Mouse (Mus musculus): ENCODE data around the gene Ufc1. TPM values are rescaled to one million over a fixed set of nuclear protein-coding genes. Genes with fewer than 3 reads are reported as not detected.

Gene Ufc1
- polyA plus RNA-seq, 1 experiment from 2014 or later = 85.0 TPM

- H3K27me3 ChIP-seq = no peaks in the 10 kb centered on the region
- peak overlapping the region; percentile 78; the same call in 1 of the 2 replicates for H3K4me3 ChIP-seq
- H3K27ac ChIP-seq = no peak overlapping the region
- H3K4me2 ChIP-seq = 0 out of 2 replicates have a peak overlapping the region, but pooled peaks have one; percentile 86
- WGBS = 90% methylated on average over 14 of the region's 14 CpGs
- H3K36me3 ChIP-seq = peaks cover 42% of the 10 kb centered on the region
- H3K9me3 ChIP-seq (replicated peaks) = no peaks in the 10 kb centered on the region
- peaks cover 19% of the 10 kb centered on the region for H3K4me1 ChIP-seq (replicated peaks)
- H3K9ac ChIP-seq = no peak overlapping the region
- ATAC-seq (replicated peaks; ENCODE audit: insufficient number of reproducible peaks, insufficient read depth, low FRiP score, low read depth) = no peak
Measured at GRCm38 (mm10) chr1:171279012-171279705, 15.7 kb downstream of the Ufc1 start.

GRCm38 (mm10) chr1:171278436-171278835, 16.4 kb downstream of the Ufc1 start:
- Histone ChIP-seq H3K9ac (no peak overlapping the region), H3K9me3 (replicated peaks) (no peaks in the 10 kb centered on the region), H3K4me2 (no peak overlapping the region), H3K4me3 (no peak overlapping the region), H3K27me3 (no peaks in the 10 kb centered on the region), H3K27ac (no peak overlapping the region), H3K4me1 (replicated peaks) (peaks cover 19% of the 10 kb centered on the region), H3K36me3 (peaks cover 43% of the 10 kb centered on the region)
- 92% methylated on average over 8 of the region's 8 CpGs for WGBS
- ATAC-seq (replicated peaks; ENCODE audit: insufficient number of reproducible peaks, insufficient read depth, low FRiP score, low read depth) = no peak

DNA sequence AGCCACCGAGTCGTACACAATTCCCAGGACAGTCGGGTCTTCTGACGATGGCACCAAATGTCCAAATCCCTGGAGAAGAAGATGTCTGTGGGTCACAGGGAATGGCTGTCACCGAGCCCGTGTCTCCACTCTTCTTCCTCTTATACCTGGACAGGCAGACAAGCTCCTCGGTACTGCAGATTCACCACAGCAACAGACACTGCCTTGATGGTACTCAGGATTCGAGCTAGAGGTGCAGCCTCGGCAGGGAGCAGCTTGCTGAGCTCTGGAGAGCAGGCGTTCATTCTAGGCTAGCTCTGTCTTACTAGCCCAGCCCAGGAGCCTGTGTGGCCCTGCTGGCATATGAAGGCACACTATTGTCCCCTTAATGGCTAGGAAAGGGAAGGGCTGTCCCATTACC, 17.1 kb downstream of the Ufc1 start:
- H3K4me1 ChIP-seq (replicated peaks) = peaks cover 19% of the 10 kb centered on the region

DNA sequence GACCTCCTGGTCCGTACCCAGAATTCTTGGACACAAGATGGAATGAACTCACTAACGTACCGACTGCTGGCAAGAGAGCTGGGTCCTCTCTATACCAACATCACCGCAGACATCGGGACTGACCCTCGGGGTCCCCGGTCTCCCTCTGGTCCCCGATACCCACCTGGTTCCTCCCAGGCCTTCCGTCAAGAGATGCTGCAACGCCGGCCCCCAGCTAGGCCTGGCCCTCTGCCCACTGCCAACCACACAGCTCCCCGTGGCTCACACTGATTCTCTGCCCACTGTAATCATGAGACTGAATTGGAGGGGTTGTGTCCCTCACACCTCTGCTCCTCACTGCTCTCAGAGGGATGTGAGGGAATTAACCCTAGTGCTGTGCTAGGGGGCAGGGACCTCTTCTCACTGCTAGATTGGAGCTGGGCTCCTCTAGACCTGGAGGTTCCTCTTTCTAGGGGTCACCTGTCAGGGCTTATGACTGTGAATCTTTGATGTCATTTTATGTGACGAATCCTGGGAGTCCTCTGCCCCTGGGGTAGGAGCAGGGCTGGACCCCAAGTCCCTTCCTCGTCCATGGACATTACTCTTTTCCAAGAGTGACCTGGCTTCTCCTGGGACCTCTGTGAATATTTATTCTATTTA, 18.6 kb downstream of the Ufc1 start:
- no peak for ATAC-seq (replicated peaks; ENCODE audit: insufficient number of reproducible peaks, insufficient read depth, low FRiP score, low read depth)
- Histone ChIP-seq H3K27ac (no peak overlapping the region), H3K4me2 (no peak overlapping the region), H3K9me3 (replicated peaks) (no peaks in the 10 kb centered on the region), H3K27me3 (no peaks in the 10 kb centered on the region), H3K4me3 (no peak overlapping the region), H3K9ac (no peak overlapping the region), H3K36me3 (peaks cover 54% of the 10 kb centered on the region), H3K4me1 (replicated peaks) (peaks cover 15% of the 10 kb centered on the region)
- 87% methylated on average over 14 of the region's 14 CpGs for WGBS

More for the DNA sequence above, 17.1 kb downstream of the Ufc1 start:
- Histone ChIP-seq H3K36me3 (peaks cover 48% of the 10 kb centered on the region), H3K4me3 (no peak overlapping the region), H3K9me3 (replicated peaks) (no peaks in the 10 kb centered on the region), H3K27me3 (no peaks in the 10 kb centered on the region), H3K27ac (no peak overlapping the region), H3K4me2 (no peak overlapping the region), H3K9ac (no peak overlapping the region)
- ATAC-seq (replicated peaks; ENCODE audit: insufficient number of reproducible peaks, insufficient read depth, low FRiP score, low read depth) = no peak
- WGBS = 83% methylated on average over 10 of the region's 10 CpGs

- WGBS = 90% methylated on average over 11 of the region's 11 CpGs
- H3K27ac ChIP-seq = no peak overlapping the region
- H3K9me3 ChIP-seq (replicated peaks) = no peaks in the 10 kb centered on the region
- H3K9ac ChIP-seq = no peak overlapping the region
- H3K4me1 ChIP-seq (replicated peaks) = peaks cover 18% of the 10 kb centered on the region
- no peak for ATAC-seq (replicated peaks; ENCODE audit: insufficient number of reproducible peaks, insufficient read depth, low FRiP score, low read depth)
- H3K27me3 ChIP-seq = no peaks in the 10 kb centered on the region
- no peak overlapping the region for H3K4me3 ChIP-seq
- peaks cover 54% of the 10 kb centered on the region for H3K36me3 ChIP-seq
- no peak overlapping the region for H3K4me2 ChIP-seq
Measured at GRCm38 (mm10) chr1:171275144-171275734, 19.6 kb downstream of the Ufc1 start.

DNA sequence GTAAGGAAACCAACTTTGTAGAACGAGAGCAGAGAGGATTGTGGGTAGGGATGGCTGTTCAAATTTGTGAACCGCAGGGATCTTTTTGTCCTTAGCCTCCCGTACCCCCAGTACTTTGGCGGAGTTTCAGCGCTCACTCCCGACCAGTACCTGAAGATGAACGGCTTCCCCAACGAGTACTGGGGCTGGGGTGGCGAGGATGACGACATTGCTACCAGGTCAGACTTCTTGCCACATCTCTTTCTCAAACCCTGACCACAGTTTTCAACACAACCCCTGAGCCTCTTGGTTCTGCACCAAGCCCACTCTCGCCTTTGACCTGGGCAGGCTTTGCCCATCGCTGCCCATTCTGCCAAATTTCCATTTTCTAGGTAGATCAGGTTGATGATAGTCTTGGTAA, 20.7 kb downstream of the Ufc1 start:
- H3K4me1 ChIP-seq (replicated peaks) = peaks cover 12% of the 10 kb centered on the region
- no peaks in the 10 kb centered on the region for H3K9me3 ChIP-seq (replicated peaks)
- 92% methylated on average over 12 of the region's 12 CpGs for WGBS
- peaks cover 54% of the 10 kb centered on the region for H3K36me3 ChIP-seq
- ATAC-seq (replicated peaks; ENCODE audit: insufficient number of reproducible peaks, insufficient read depth, low FRiP score, low read depth) = no peak
- no peak overlapping the region for H3K27ac ChIP-seq
- H3K4me2 ChIP-seq = no peak overlapping the region
- H3K4me3 ChIP-seq = no peak overlapping the region
- no peaks in the 10 kb centered on the region for H3K27me3 ChIP-seq
- H3K9ac ChIP-seq = no peak overlapping the region

DNA sequence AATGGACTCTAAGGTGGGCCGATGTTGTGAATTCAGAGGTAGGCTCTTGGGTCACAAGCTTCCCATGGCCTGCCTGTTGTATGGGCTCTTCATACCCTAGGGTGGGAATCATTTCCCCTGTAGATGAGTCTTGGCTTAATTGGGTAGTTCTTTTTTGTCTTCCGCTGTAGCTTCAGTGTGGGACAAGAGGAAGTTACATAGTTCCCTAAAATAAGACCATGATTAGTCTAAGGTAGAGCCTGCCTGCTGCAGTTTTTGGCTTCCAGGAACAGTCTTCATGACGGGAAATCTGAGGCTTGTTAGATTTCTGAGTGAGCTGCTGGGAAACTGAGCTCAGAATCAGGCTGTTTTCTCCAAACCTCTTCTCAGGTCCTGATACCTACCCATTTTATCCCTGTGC, 22.7 kb downstream of the Ufc1 start:
- Histone ChIP-seq H3K9ac (no peak overlapping the region), H3K27me3 (no peaks in the 10 kb centered on the region), H3K27ac (no peak overlapping the region), H3K4me2 (0 out of 2 replicates have a peak overlapping the region, but pooled peaks have one; percentile 83), H3K36me3 (peaks cover 47% of the 10 kb centered on the region), H3K9me3 (replicated peaks) (no peaks in the 10 kb centered on the region), H3K4me1 (replicated peaks) (peaks cover 12% of the 10 kb centered on the region), H3K4me3 (no peak overlapping the region)
- WGBS = 87% methylated on average over 3 of the region's 3 CpGs
- ATAC-seq (replicated peaks; ENCODE audit: insufficient number of reproducible peaks, insufficient read depth, low FRiP score, low read depth) = no peak

- peaks cover 42% of the 10 kb centered on the region for H3K36me3 ChIP-seq
- H3K27me3 ChIP-seq = no peaks in the 10 kb centered on the region
- no peak overlapping the region for H3K27ac ChIP-seq
- no peak for ATAC-seq (replicated peaks; ENCODE audit: insufficient number of reproducible peaks, insufficient read depth, low FRiP score, low read depth)
- 62% methylated on average over 10 of the region's 10 CpGs for WGBS
- H3K4me2 ChIP-seq = peak overlapping the region; percentile 83; the same call in 1 of the 2 replicates
- peaks cover 12% of the 10 kb centered on the region for H3K4me1 ChIP-seq (replicated peaks)
- H3K9ac ChIP-seq = no peak overlapping the region
- peak overlapping the region; percentile 89; the same call in 1 of the 2 replicates for H3K4me3 ChIP-seq
- no peaks in the 10 kb centered on the region for H3K9me3 ChIP-seq (replicated peaks)
Measured at GRCm38 (mm10) chr1:171271622-171272021, 23.2 kb downstream of the Ufc1 start.

DNA sequence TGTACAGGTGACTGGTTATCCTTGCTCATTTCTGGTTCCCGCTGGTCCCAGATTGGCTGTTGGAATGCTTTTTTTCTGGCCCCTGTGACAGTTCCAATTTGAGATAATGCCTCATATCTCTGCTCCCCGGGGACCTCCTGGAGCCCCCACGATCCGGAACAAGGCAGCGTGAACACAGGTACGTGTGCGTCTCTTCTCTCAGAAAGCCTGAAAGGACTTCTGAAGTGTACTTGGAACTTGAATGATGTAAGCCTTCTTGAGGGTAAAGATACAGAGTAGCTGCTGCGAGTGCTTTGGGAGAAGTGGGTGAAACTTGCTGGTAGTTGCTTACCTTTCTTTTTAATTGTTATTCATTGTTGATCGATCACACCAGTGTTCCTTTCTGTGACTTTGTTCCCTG, 23.6 kb downstream of the Ufc1 start:
- Histone ChIP-seq H3K9me3 (replicated peaks) (no peaks in the 10 kb centered on the region), H3K27ac (0 out of 2 replicates have a peak overlapping the region, but pooled peaks have one; percentile 72), H3K4me1 (replicated peaks) (peaks cover 12% of the 10 kb centered on the region), H3K4me3 (peak overlapping the region; percentile 89), H3K27me3 (no peaks in the 10 kb centered on the region), H3K9ac (peak overlapping the region; percentile 83), H3K36me3 (peaks cover 38% of the 10 kb centered on the region), H3K4me2 (peak overlapping the region; percentile 83)
- no peak for ATAC-seq (replicated peaks; ENCODE audit: insufficient number of reproducible peaks, insufficient read depth, low FRiP score, low read depth)
- WGBS = 35% methylated on average over 9 of the region's 9 CpGs

GRCm38 (mm10) chr1:171270573-171270900, 24.3 kb downstream of the Ufc1 start:
- peak overlapping the region; percentile 83 for H3K4me2 ChIP-seq
- ATAC-seq (replicated peaks; ENCODE audit: insufficient number of reproducible peaks, insufficient read depth, low FRiP score, low read depth) = peak; percentile 75
- peaks cover 12% of the 10 kb centered on the region for H3K4me1 ChIP-seq (replicated peaks)
- no peaks in the 10 kb centered on the region for H3K27me3 ChIP-seq
- H3K4me3 ChIP-seq = peak overlapping the region; percentile 89
- WGBS = under 1% methylated on average over 19 of the region's 19 CpGs
- peak overlapping the region; percentile 72 for H3K27ac ChIP-seq
- no peaks in the 10 kb centered on the region for H3K9me3 ChIP-seq (replicated peaks)
- peaks cover 31% of the 10 kb centered on the region for H3K36me3 ChIP-seq
- H3K9ac ChIP-seq = peak overlapping the region; percentile 83

DNA sequence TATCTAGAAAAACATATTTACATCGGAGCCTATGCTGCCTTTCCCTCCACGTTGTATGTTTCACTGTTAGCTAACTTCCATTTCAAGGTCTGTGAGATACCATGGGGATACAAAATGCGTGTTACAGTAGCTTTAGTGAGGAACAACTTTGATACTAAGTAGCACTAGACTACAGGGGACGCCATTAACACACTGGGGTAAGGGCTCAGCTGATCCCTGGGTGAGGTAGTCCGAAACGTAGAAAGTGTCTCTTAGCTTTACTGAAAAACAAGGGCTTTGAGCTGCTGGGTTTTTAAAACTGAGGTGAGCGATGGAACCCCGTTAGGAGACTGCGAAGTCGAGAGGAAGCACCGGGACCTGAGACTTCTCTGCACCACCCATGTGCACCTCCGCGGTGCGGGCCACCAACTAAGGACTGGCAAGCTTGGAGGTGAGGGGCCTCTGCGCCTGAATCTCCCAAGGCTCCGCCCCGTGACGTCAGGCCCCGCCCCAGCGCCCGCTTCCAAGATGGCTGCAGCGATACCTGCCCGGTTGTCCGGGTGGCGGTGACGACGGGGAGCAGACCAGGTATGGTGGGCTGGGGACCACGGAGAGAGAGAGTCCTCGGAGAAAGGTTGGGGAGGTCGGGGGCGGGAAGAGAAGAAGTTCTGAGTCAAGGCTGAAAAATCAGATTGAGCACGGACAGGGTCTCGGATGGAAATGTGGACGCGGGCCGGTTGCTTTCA, 24.8 kb downstream of the Ufc1 start, which contains the start of gene B4galt3:
Gene B4galt3, plus strand, starts transcription at position 481 of the 725 bp plus-strand sequence.
- Histone ChIP-seq H3K4me2 (peak within 1 kb of the TSS; percentile 83), H3K27ac (peak within 1 kb of the TSS; percentile 72), H3K9me3 (replicated peaks) (no peaks in the 10 kb centered on the region), H3K27me3 (no peaks in the 10 kb centered on the region), H3K9ac (peak within 1 kb of the TSS; percentile 83), H3K36me3 (peaks cover 26% of the 10 kb centered on the region), H3K4me3 (peak within 1 kb of the TSS; percentile 89), H3K4me1 (replicated peaks) (peaks cover 12% of the 10 kb centered on the region)
- peak; percentile 92 for ATAC-seq (replicated peaks; ENCODE audit: insufficient number of reproducible peaks, insufficient read depth, low FRiP score, low read depth)
- whole genome bisulfite sequencing = 3% methylated on average over 36 of the region's 36 CpGs
